Mouse (Mus musculus): ENCODE data around the gene Amz2. TPM values are rescaled to one million over a fixed set of nuclear protein-coding genes. Genes with fewer than 3 reads are reported as not detected.

The Amz2 gene
- total and polyA plus RNA-seq, 3 experiments = 50.2 to 57.5 (median 52.4) TPM

GRCm38 (mm10) chr11:109395291-109395690, 30.5 kb upstream of the Amz2 start:
- H3K27ac ChIP-seq = no peak overlapping the region
- H3K79me2 ChIP-seq (replicated peaks; ENCODE audit: control insufficient read depth, insufficient read depth, low read length) = peaks cover 3% of the 10 kb centered on the region
- TF ChIP-seq POLR2A (IDR thresholded peaks at IDR 0.05; ENCODE audit: insufficient read depth, low read depth, low read length) = no peak
- no peak for TF ChIP-seq EP300 (IDR thresholded peaks at IDR 0.05; ENCODE audit: insufficient read depth, low read depth, low read length)
- no peak for TF ChIP-seq CTCF (IDR thresholded peaks at IDR 0.05)
- no peak overlapping the region for H3K4me3 ChIP-seq
- DNase-seq = no peak
- intact Hi-C loops (cut with DNase I) = no loop called here
- H3K4me1 ChIP-seq (ENCODE audit: control insufficient read depth, insufficient read depth, low read length) = peaks cover 3% of the 10 kb centered on the region
- no peak overlapping the region for H3K9ac ChIP-seq (ENCODE audit: low read depth, low read length)
- no peaks in the 10 kb centered on the region for H3K36me3 ChIP-seq (ENCODE audit: control insufficient read depth, insufficient read depth, low read length)
- WGBS = 84% methylated on average over 9 of the region's 9 CpGs
- H3K27me3 ChIP-seq (ENCODE audit: control insufficient read depth, insufficient read depth, low read length) = no peaks in the 10 kb centered on the region

GRCm38 (mm10) chr11:109406431-109406830, 19.3 kb upstream of the Amz2 start:
- Histone ChIP-seq H3K4me1 (ENCODE audit: control insufficient read depth, insufficient read depth, low read length) (no peaks in the 10 kb centered on the region), H3K27ac (no peak overlapping the region), H3K9ac (ENCODE audit: low read depth, low read length) (no peak overlapping the region), H3K4me3 (no peak overlapping the region), H3K79me2 (replicated peaks; ENCODE audit: control insufficient read depth, insufficient read depth, low read length) (no peaks in the 10 kb centered on the region), H3K27me3 (ENCODE audit: control insufficient read depth, insufficient read depth, low read length) (no peaks in the 10 kb centered on the region), H3K36me3 (ENCODE audit: control insufficient read depth, insufficient read depth, low read length) (no peaks in the 10 kb centered on the region)
- TF ChIP-seq POLR2A (IDR thresholded peaks at IDR 0.05; ENCODE audit: insufficient read depth, low read depth, low read length) = no peak
- no peak for TF ChIP-seq EP300 (IDR thresholded peaks at IDR 0.05; ENCODE audit: insufficient read depth, low read depth, low read length)
- TF ChIP-seq CTCF (IDR thresholded peaks at IDR 0.05) = no peak
- no peak for DNase-seq
- 87% methylated on average over 5 of the region's 5 CpGs for WGBS
- intact Hi-C loops (cut with DNase I) = no loop called here

- H3K27ac ChIP-seq = no peak overlapping the region
- no peaks in the 10 kb centered on the region for H3K36me3 ChIP-seq (ENCODE audit: control insufficient read depth, insufficient read depth, low read length)
- H3K4me1 ChIP-seq (ENCODE audit: control insufficient read depth, insufficient read depth, low read length) = no peaks in the 10 kb centered on the region
- H3K9ac ChIP-seq (ENCODE audit: low read depth, low read length) = no peak overlapping the region
- no peaks in the 10 kb centered on the region for H3K79me2 ChIP-seq (replicated peaks; ENCODE audit: control insufficient read depth, insufficient read depth, low read length)
- DNase-seq = no peak
- no peak overlapping the region for H3K4me3 ChIP-seq
- intact Hi-C loops (cut with DNase I) = no loop called here
- WGBS = 81% methylated on average over 15 of the region's 15 CpGs
- H3K27me3 ChIP-seq (ENCODE audit: control insufficient read depth, insufficient read depth, low read length) = no peaks in the 10 kb centered on the region
- no peak for TF ChIP-seq EP300 (IDR thresholded peaks at IDR 0.05; ENCODE audit: insufficient read depth, low read depth, low read length)
- no peak for TF ChIP-seq CTCF (IDR thresholded peaks at IDR 0.05)
- no peak for TF ChIP-seq POLR2A (IDR thresholded peaks at IDR 0.05; ENCODE audit: insufficient read depth, low read depth, low read length)
These were observed 15.4 kb upstream of the Amz2 start for GRCm38 (mm10) chr11:109410197-109410980.

GRCm38 (mm10) chr11:109413617-109414016, 12.1 kb upstream of the Amz2 start, which contains the start of gene 9930022D16Rik:
9930022D16Rik (plus strand) TSS chr11:109413917.
- H3K4me3 ChIP-seq = no peak within 1 kb of the TSS
- intact Hi-C loops (cut with DNase I) = no loop called here
- H3K27ac ChIP-seq = no peak within 1 kb of the TSS
- 52% methylated on average over 6 of the region's 6 CpGs for WGBS
- no peak for DNase-seq
- H3K27me3 ChIP-seq (ENCODE audit: control insufficient read depth, insufficient read depth, low read length) = no peaks in the 10 kb centered on the region
- H3K4me1 ChIP-seq (ENCODE audit: control insufficient read depth, insufficient read depth, low read length) = no peaks in the 10 kb centered on the region
- no peaks in the 10 kb centered on the region for H3K36me3 ChIP-seq (ENCODE audit: control insufficient read depth, insufficient read depth, low read length)
- no peaks in the 10 kb centered on the region for H3K79me2 ChIP-seq (replicated peaks; ENCODE audit: control insufficient read depth, insufficient read depth, low read length)
- no peak within 1 kb of the TSS for H3K9ac ChIP-seq (ENCODE audit: low read depth, low read length)
- TF ChIP-seq EP300 (IDR thresholded peaks at IDR 0.05; ENCODE audit: insufficient read depth, low read depth, low read length) (no peak), CTCF (IDR thresholded peaks at IDR 0.05) (no peak), POLR2A (IDR thresholded peaks at IDR 0.05; ENCODE audit: insufficient read depth, low read depth, low read length) (no peak)

- H3K4me1 ChIP-seq (ENCODE audit: control insufficient read depth, insufficient read depth, low read length) = no peaks in the 10 kb centered on the region
- no peak for DNase-seq
- no peak for TF ChIP-seq CTCF (IDR thresholded peaks at IDR 0.05)
- no peak for TF ChIP-seq EP300 (IDR thresholded peaks at IDR 0.05; ENCODE audit: insufficient read depth, low read depth, low read length)
- no peak for TF ChIP-seq POLR2A (IDR thresholded peaks at IDR 0.05; ENCODE audit: insufficient read depth, low read depth, low read length)
- H3K79me2 ChIP-seq (replicated peaks; ENCODE audit: control insufficient read depth, insufficient read depth, low read length) = no peaks in the 10 kb centered on the region
- H3K27me3 ChIP-seq (ENCODE audit: control insufficient read depth, insufficient read depth, low read length) = no peaks in the 10 kb centered on the region
- no peaks in the 10 kb centered on the region for H3K36me3 ChIP-seq (ENCODE audit: control insufficient read depth, insufficient read depth, low read length)
- intact Hi-C loops (cut with DNase I) = no loop called here
- no peak overlapping the region for H3K9ac ChIP-seq (ENCODE audit: low read depth, low read length)
- 95% methylated on average over 5 of the region's 5 CpGs for WGBS
- H3K4me3 ChIP-seq = no peak overlapping the region
- H3K27ac ChIP-seq = no peak overlapping the region
These were observed 10.9 kb upstream of the Amz2 start for GRCm38 (mm10) chr11:109414802-109415201.

DNA sequence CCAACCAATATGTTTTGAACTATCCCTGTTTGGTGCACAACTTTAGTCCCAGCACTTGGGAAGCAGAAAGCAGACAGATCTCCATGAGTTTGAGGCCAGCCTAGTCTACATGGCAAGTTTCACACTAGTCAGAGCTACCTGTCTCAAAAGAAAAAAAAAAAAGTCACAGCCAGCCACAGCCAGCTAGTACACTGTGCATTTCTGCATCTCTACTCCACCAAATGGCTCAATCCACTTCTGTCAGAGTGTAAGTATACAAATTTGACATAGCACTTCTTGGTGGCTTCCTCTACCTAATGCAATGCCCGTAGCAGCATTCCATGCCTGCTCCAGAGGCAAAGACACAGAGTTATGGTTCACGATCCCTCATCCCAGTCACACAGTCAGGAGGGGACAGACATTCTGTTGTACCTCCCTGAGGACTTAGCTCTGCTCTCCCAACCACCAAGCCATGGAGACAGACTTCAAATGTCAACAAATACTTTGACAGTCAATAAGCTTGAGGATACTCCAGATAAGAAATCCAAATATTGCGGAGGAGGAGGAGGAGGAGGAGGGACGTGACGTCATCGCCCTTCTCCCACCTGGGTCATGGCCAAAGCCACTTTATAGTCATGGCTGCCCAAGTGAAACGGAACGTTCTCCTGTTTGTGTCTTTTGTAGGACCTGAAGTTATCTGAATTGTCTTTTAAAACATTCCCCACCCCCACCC, 8.9 kb upstream of the Amz2 start:
- intact Hi-C loops (cut with DNase I) = no loop called here
- 57% methylated on average over 8 of the region's 8 CpGs for WGBS
- Histone ChIP-seq H3K36me3 (ENCODE audit: control insufficient read depth, insufficient read depth, low read length) (no peaks in the 10 kb centered on the region), H3K9ac (ENCODE audit: low read depth, low read length) (no peak overlapping the region), H3K27me3 (ENCODE audit: control insufficient read depth, insufficient read depth, low read length) (no peaks in the 10 kb centered on the region), H3K4me1 (ENCODE audit: control insufficient read depth, insufficient read depth, low read length) (no peaks in the 10 kb centered on the region), H3K79me2 (replicated peaks; ENCODE audit: control insufficient read depth, insufficient read depth, low read length) (no peaks in the 10 kb centered on the region), H3K4me3 (no peak overlapping the region), H3K27ac (no peak overlapping the region)
- DNase-seq = no peak
- TF ChIP-seq EP300 (IDR thresholded peaks at IDR 0.05; ENCODE audit: insufficient read depth, low read depth, low read length) (no peak), POLR2A (IDR thresholded peaks at IDR 0.05; ENCODE audit: insufficient read depth, low read depth, low read length) (no peak), CTCF (IDR thresholded peaks at IDR 0.05) (no peak)

Data from heart, adult 2 months (tissue).